Mouse (Mus musculus): ENCODE data around the gene Prdm16. TPM values are rescaled to one million over a fixed set of nuclear protein-coding genes. Genes with fewer than 3 reads are reported as not detected.
A peak's percentile ranks its signal among the peaks of the same experiment; 100 is the strongest.

The Prdm16 gene
- polyA plus RNA-seq, 1 experiment from 2014 or later, result 21.8 TPM

GRCm38 (mm10) chr4:154538727-154539126, 97.9 kb downstream of the Prdm16 start:
- no peak for DNase-seq (ENCODE audit: low spot score)
- no peak overlapping the region for H3K27ac ChIP-seq (ENCODE audit: low read depth, low read length)
- WGBS, result 82% methylated on average over 4 of the region's 4 CpGs
- no peak overlapping the region for H3K4me2 ChIP-seq (replicated peaks; ENCODE audit: low read depth, low read length)
- H3K27me3 ChIP-seq (ENCODE audit: control insufficient read depth, insufficient read depth, low read length), result 0 out of 2 replicates have a peak, but pooled peaks cover 3% of the 10 kb centered on the region
- H3K9me3 ChIP-seq (ENCODE audit: control insufficient read depth, low read length), result no peaks in the 10 kb centered on the region
- no peaks in the 10 kb centered on the region for H3K36me3 ChIP-seq (ENCODE audit: control insufficient read depth, insufficient read depth, low read length)
- no peak for ATAC-seq (ENCODE audit: low FRiP score)
- no peak overlapping the region for H3K9ac ChIP-seq (ENCODE audit: low read depth, low read length)
- H3K4me1 ChIP-seq (replicated peaks; ENCODE audit: control insufficient read depth, insufficient read depth, low read length), result peaks cover 23% of the 10 kb centered on the region
- no peak overlapping the region for H3K4me3 ChIP-seq (ENCODE audit: low read depth, low read length)

GRCm38 (mm10) chr4:154536110-154536509, 100.6 kb downstream of the Prdm16 start:
- 77% methylated on average over 5 of the region's 5 CpGs for WGBS
- H3K4me1 ChIP-seq (replicated peaks; ENCODE audit: control insufficient read depth, insufficient read depth, low read length), result peaks cover 9% of the 10 kb centered on the region
- ATAC-seq (ENCODE audit: low FRiP score) (no peak), DNase-seq (ENCODE audit: low spot score) (no peak)
- no peaks in the 10 kb centered on the region for H3K27me3 ChIP-seq (ENCODE audit: control insufficient read depth, insufficient read depth, low read length)
- no peak overlapping the region for H3K9ac ChIP-seq (ENCODE audit: low read depth, low read length)
- H3K4me2 ChIP-seq (replicated peaks; ENCODE audit: low read depth, low read length), result no peak overlapping the region
- H3K9me3 ChIP-seq (ENCODE audit: control insufficient read depth, low read length), result no peaks in the 10 kb centered on the region
- no peaks in the 10 kb centered on the region for H3K36me3 ChIP-seq (ENCODE audit: control insufficient read depth, insufficient read depth, low read length)
- no peak overlapping the region for H3K27ac ChIP-seq (ENCODE audit: low read depth, low read length)
- no peak overlapping the region for H3K4me3 ChIP-seq (ENCODE audit: low read depth, low read length)

- ATAC-seq (ENCODE audit: low FRiP score), result no peak
- WGBS, result 63% methylated on average over 4 of the region's 4 CpGs
- H3K36me3 ChIP-seq (ENCODE audit: control insufficient read depth, insufficient read depth, low read length), result no peaks in the 10 kb centered on the region
- H3K9ac ChIP-seq (ENCODE audit: low read depth, low read length), result no peak overlapping the region
- no peak overlapping the region for H3K4me3 ChIP-seq (ENCODE audit: low read depth, low read length)
- H3K27ac ChIP-seq (ENCODE audit: low read depth, low read length), result no peak overlapping the region
- no peak for DNase-seq (ENCODE audit: low spot score)
- H3K27me3 ChIP-seq (ENCODE audit: control insufficient read depth, insufficient read depth, low read length), result peaks cover 4% of the 10 kb centered on the region; the same call in 1 of the 2 replicates
- no peaks in the 10 kb centered on the region for H3K9me3 ChIP-seq (ENCODE audit: control insufficient read depth, low read length)
- H3K4me2 ChIP-seq (replicated peaks; ENCODE audit: low read depth, low read length), result no peak overlapping the region
- peaks cover 6% of the 10 kb centered on the region; the same call in 1 of the 2 replicates for H3K4me1 ChIP-seq (replicated peaks; ENCODE audit: control insufficient read depth, insufficient read depth, low read length)
Measured at GRCm38 (mm10) chr4:154531368-154531767, 105.3 kb downstream of the Prdm16 start.

- Histone ChIP-seq H3K4me3 (ENCODE audit: low read depth, low read length) (no peak overlapping the region), H3K27me3 (ENCODE audit: control insufficient read depth, insufficient read depth, low read length) (peaks cover 4% of the 10 kb centered on the region; the same call in 1 of the 2 replicates), H3K4me1 (replicated peaks; ENCODE audit: control insufficient read depth, insufficient read depth, low read length) (peaks cover 2% of the 10 kb centered on the region; the same call in 1 of the 2 replicates), H3K27ac (ENCODE audit: low read depth, low read length) (no peak overlapping the region), H3K36me3 (ENCODE audit: control insufficient read depth, insufficient read depth, low read length) (no peaks in the 10 kb centered on the region), H3K9me3 (ENCODE audit: control insufficient read depth, low read length) (no peaks in the 10 kb centered on the region), H3K9ac (ENCODE audit: low read depth, low read length) (no peak overlapping the region), H3K4me2 (replicated peaks; ENCODE audit: low read depth, low read length) (no peak overlapping the region)
- 77% methylated on average over 7 of the region's 7 CpGs for WGBS
- DNase-seq (ENCODE audit: low spot score), result no peak
- no peak for ATAC-seq (ENCODE audit: low FRiP score)
Measured at GRCm38 (mm10) chr4:154530336-154530735, 106.3 kb downstream of the Prdm16 start.

GRCm38 (mm10) chr4:154527506-154527905, 109.2 kb downstream of the Prdm16 start:
- H3K36me3 ChIP-seq (ENCODE audit: control insufficient read depth, insufficient read depth, low read length), result no peaks in the 10 kb centered on the region
- no peak overlapping the region for H3K27ac ChIP-seq (ENCODE audit: low read depth, low read length)
- DNase-seq (ENCODE audit: low spot score), result no peak
- WGBS, result 66% methylated on average over 9 of the region's 9 CpGs
- H3K4me1 ChIP-seq (replicated peaks; ENCODE audit: control insufficient read depth, insufficient read depth, low read length), result peaks cover 2% of the 10 kb centered on the region; the same call in 1 of the 2 replicates
- no peak overlapping the region for H3K4me3 ChIP-seq (ENCODE audit: low read depth, low read length)
- H3K9ac ChIP-seq (ENCODE audit: low read depth, low read length), result no peak overlapping the region
- H3K4me2 ChIP-seq (replicated peaks; ENCODE audit: low read depth, low read length), result no peak overlapping the region
- peaks cover 4% of the 10 kb centered on the region; the same call in 1 of the 2 replicates for H3K27me3 ChIP-seq (ENCODE audit: control insufficient read depth, insufficient read depth, low read length)
- no peaks in the 10 kb centered on the region for H3K9me3 ChIP-seq (ENCODE audit: control insufficient read depth, low read length)
- no peak for ATAC-seq (ENCODE audit: low FRiP score)

GRCm38 (mm10) chr4:154526351-154526786, 110.3 kb downstream of the Prdm16 start:
- H3K9ac ChIP-seq (ENCODE audit: low read depth, low read length), result no peak overlapping the region
- DNase-seq (ENCODE audit: low spot score), result no peak
- no peak overlapping the region for H3K4me2 ChIP-seq (replicated peaks; ENCODE audit: low read depth, low read length)
- 85% methylated on average over 6 of the region's 6 CpGs for WGBS
- H3K27ac ChIP-seq (ENCODE audit: low read depth, low read length), result no peak overlapping the region
- H3K4me3 ChIP-seq (ENCODE audit: low read depth, low read length), result no peak overlapping the region
- H3K27me3 ChIP-seq (ENCODE audit: control insufficient read depth, insufficient read depth, low read length), result peaks cover 4% of the 10 kb centered on the region; the same call in 1 of the 2 replicates
- no peaks in the 10 kb centered on the region for H3K9me3 ChIP-seq (ENCODE audit: control insufficient read depth, low read length)
- H3K36me3 ChIP-seq (ENCODE audit: control insufficient read depth, insufficient read depth, low read length), result no peaks in the 10 kb centered on the region
- H3K4me1 ChIP-seq (replicated peaks; ENCODE audit: control insufficient read depth, insufficient read depth, low read length), result peaks cover 2% of the 10 kb centered on the region; the same call in 1 of the 2 replicates
- ATAC-seq (ENCODE audit: low FRiP score), result no peak

- no peak for DNase-seq (ENCODE audit: low spot score)
- no peaks in the 10 kb centered on the region for H3K9me3 ChIP-seq (ENCODE audit: control insufficient read depth, low read length)
- WGBS, result 67% methylated on average over 17 of the region's 17 CpGs
- H3K9ac ChIP-seq (ENCODE audit: low read depth, low read length), result no peak overlapping the region
- no peak overlapping the region for H3K4me2 ChIP-seq (replicated peaks; ENCODE audit: low read depth, low read length)
- no peak overlapping the region for H3K4me3 ChIP-seq (ENCODE audit: low read depth, low read length)
- H3K27ac ChIP-seq (ENCODE audit: low read depth, low read length), result no peak overlapping the region
- peak; percentile 63 for ATAC-seq (ENCODE audit: low FRiP score)
- peaks cover 8% of the 10 kb centered on the region; the same call in 1 of the 2 replicates for H3K27me3 ChIP-seq (ENCODE audit: control insufficient read depth, insufficient read depth, low read length)
- 0 out of 2 replicates have a peak, but pooled peaks cover 2% of the 10 kb centered on the region for H3K4me1 ChIP-seq (replicated peaks; ENCODE audit: control insufficient read depth, insufficient read depth, low read length)
- no peaks in the 10 kb centered on the region for H3K36me3 ChIP-seq (ENCODE audit: control insufficient read depth, insufficient read depth, low read length)
Measured at GRCm38 (mm10) chr4:154523898-154524297, 112.8 kb downstream of the Prdm16 start.

GRCm38 (mm10) chr4:154521881-154522676, 114.6 kb downstream of the Prdm16 start:
- H3K9ac ChIP-seq (ENCODE audit: low read depth, low read length), result no peak overlapping the region
- H3K36me3 ChIP-seq (ENCODE audit: control insufficient read depth, insufficient read depth, low read length), result no peaks in the 10 kb centered on the region
- 91% methylated on average over 7 of the region's 7 CpGs for WGBS
- ATAC-seq (ENCODE audit: low FRiP score) (no peak), DNase-seq (ENCODE audit: low spot score) (no peak)
- no peaks in the 10 kb centered on the region for H3K9me3 ChIP-seq (ENCODE audit: control insufficient read depth, low read length)
- no peak overlapping the region for H3K27ac ChIP-seq (ENCODE audit: low read depth, low read length)
- H3K27me3 ChIP-seq (ENCODE audit: control insufficient read depth, insufficient read depth, low read length), result peaks cover 8% of the 10 kb centered on the region; the same call in 1 of the 2 replicates
- no peak overlapping the region for H3K4me3 ChIP-seq (ENCODE audit: low read depth, low read length)
- H3K4me2 ChIP-seq (replicated peaks; ENCODE audit: low read depth, low read length), result no peak overlapping the region
- no peaks in the 10 kb centered on the region for H3K4me1 ChIP-seq (replicated peaks; ENCODE audit: control insufficient read depth, insufficient read depth, low read length)
